Mouse (Mus musculus) intestine, embryonic 16.5 days (tissue): ENCODE data around the gene Dpp6. TPM values are rescaled to one million over a fixed set of nuclear protein-coding genes. Genes with fewer than 3 reads are reported as not detected.
"Not testable (repeated sequence)": the region's sequence is repeated elsewhere in the genome, so short reads cannot be mapped to it uniquely, and the experiment has no call there.

Source experiments
- ATAC-seq: fragments of 200-750 bp; cut with Nextera tagmentation; 2 replicates; pipeline ENCODE4 v1.8.0; 2017; ENCODE audit warnings: moderate TSS enrichment, moderate library complexity
- H3K27ac ChIP-seq: fragments of 300-500 bp; sonication (generic); 2 replicates; pipeline ENCODE4 v1.5.1; 2014; ENCODE audit warnings: mild to moderate bottlenecking, low read length
- H3K27me3 ChIP-seq: fragments of 300-500 bp; sonication (generic); replicated peaks from 2 replicates; pipeline ENCODE4 v1.6.1; 2014; ENCODE audit warnings: low read length, control low read depth, mixed read lengths; ENCODE audit not compliant: control insufficient read depth, insufficient read depth
- H3K36me3 ChIP-seq: fragments of 300-500 bp; sonication (generic); 2 replicates; pipeline ENCODE4 v1.6.1; 2014; ENCODE audit warnings: low read length, control low read depth; ENCODE audit not compliant: control insufficient read depth, insufficient read depth
- H3K4me1 ChIP-seq: fragments of 300-500 bp; sonication (generic); 2 replicates; pipeline ENCODE4 v1.6.1; 2014; ENCODE audit warnings: low read length, control low read depth, mixed read lengths; ENCODE audit not compliant: control insufficient read depth, insufficient read depth
- H3K4me2 ChIP-seq: fragments of 300-500 bp; sonication (generic); 2 replicates; pipeline ENCODE4 v1.6.1; 2014; ENCODE audit warnings: low read depth, low read length, control low read depth
- H3K4me3 ChIP-seq: fragments of 300-500 bp; sonication (generic); 2 replicates; pipeline ENCODE4 v1.5.1; 2014; ENCODE audit warnings: mild to moderate bottlenecking, low read length
- H3K9ac ChIP-seq: fragments of 300-500 bp; sonication (generic); 2 replicates; pipeline ENCODE4 v1.6.1; 2014; ENCODE audit warnings: low read depth, low read length
- H3K9me3 ChIP-seq: fragments of 300-500 bp; sonication (generic); 2 replicates; pipeline ENCODE4 v1.6.1; 2016; ENCODE audit warnings: low read length, control low read depth; ENCODE audit not compliant: control insufficient read depth
- WGBS: fragments of 180-500 bp; shearing (Covaris S2); extraction: QIAGEN DNeasy Blood & Tissue Kit; methylation state at CpG from one replicate; pipeline ENCODE4 v1.1.7; 2014; 5-methylcytosine and 5-hydroxymethylcytosine counted together
- polyA plus RNA-seq: library from polyadenylated mRNA; unstranded; fragments of >200 nt; fragmentation: Nextera tagmentation; extraction: Ambion mirVana; gene quantifications from 2 replicates; pipeline ENCODE4 v1.2.1, GENCODE M21; 2015

Gene Dpp6
- polyA plus RNA-seq, 1 experiment from 2014 or later, result 1.3 TPM

DNA sequence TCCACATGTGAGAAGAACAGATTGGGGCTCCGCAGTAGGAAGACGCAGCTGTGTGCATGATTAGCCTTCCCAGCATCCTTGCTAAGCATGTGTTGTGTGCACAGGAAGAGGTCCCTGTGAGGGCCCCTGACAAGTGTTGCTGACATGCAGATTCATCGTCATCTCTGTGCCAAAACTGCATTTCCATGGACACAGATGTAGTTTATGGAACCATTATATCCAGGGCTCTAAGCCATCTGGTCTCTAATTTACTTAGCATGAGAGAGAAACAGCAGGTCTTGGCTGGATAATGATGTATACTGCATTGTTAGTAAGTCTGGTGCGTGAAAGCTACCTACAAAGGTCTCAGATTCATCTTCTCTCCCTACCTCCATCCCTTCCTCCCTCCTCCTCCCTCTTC is 673.9 kb downstream of the Dpp6 start:
- H3K27me3 ChIP-seq, result no peaks in the 10 kb centered on the region
- no peaks in the 10 kb centered on the region for H3K36me3 ChIP-seq
- H3K27ac ChIP-seq, result no peak overlapping the region
- ATAC-seq, result no peak
- 74% methylated on average over 4 of the region's 4 CpGs for WGBS
- no peaks in the 10 kb centered on the region for H3K9me3 ChIP-seq
- no peak overlapping the region for H3K4me3 ChIP-seq
- no peak overlapping the region for H3K9ac ChIP-seq
- no peak overlapping the region for H3K4me2 ChIP-seq
- H3K4me1 ChIP-seq, result no peaks in the 10 kb centered on the region

DNA sequence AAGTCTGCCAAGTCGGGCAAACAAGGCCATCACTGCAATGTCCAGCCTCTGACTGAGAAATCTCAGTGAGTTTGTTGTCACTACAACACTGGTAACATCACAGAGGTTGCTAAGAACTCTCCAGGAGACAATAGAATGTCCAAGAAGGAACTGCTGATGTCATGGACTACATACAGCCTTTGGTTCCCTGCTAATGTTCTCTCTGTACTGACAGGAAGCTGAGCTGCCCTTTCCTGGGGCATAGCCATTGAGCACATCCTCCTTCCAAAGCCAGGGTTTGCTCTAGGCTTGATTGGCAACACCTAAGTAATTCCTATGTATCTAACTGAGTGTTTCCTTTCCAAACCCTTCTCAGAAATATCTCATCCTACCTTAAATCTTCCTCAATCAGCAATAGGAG is 684.3 kb downstream of the Dpp6 start, which contains the start of gene Speer4b:
Gene Speer4b, minus strand, starts transcription at position 101 of the 400 bp plus-strand sequence.
- WGBS, result 70% methylated on average over 1 of the region's 1 CpGs
- not testable (repeated sequence) for H3K9me3 ChIP-seq, H3K27me3 ChIP-seq, H3K9ac ChIP-seq, H3K4me3 ChIP-seq, H3K27ac ChIP-seq, H3K4me2 ChIP-seq, ATAC-seq, H3K36me3 ChIP-seq, H3K4me1 ChIP-seq

- Histone ChIP-seq H3K9ac (no peak overlapping the region), H3K27me3 (no peaks in the 10 kb centered on the region), H3K27ac (no peak overlapping the region), H3K4me1 (no peaks in the 10 kb centered on the region), H3K9me3 (no peaks in the 10 kb centered on the region), H3K4me2 (no peak overlapping the region), H3K36me3 (no peaks in the 10 kb centered on the region), H3K4me3 (no peak overlapping the region)
- no peak for ATAC-seq
Observed at GRCm38 (mm10) chr5:27518716-27519115, 701.7 kb downstream of the Dpp6 start.

DNA sequence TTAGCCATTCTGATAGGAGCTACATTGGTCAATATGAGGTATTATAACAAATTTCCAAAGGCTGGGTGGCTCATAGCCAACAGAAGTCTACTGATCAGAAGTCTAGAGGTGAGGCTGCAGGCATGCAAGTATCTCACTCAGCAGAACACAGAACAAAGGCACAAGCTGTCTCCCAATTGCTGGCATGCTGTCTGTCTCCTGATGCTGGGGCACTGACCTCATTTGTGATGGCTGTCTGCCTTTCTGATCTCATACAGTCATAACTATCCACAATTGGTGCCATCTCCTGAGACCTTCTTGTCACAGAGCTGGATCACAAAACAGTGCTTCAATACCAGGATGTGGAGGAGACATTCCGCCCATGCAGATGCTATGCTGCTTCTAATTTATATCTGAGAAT is 709.9 kb downstream of the Dpp6 start:
- no peak for ATAC-seq
- H3K9me3 ChIP-seq, result no peaks in the 10 kb centered on the region
- H3K4me1 ChIP-seq, result no peaks in the 10 kb centered on the region
- no peak overlapping the region for H3K9ac ChIP-seq
- no peaks in the 10 kb centered on the region for H3K36me3 ChIP-seq
- 79% methylated on average over 1 of the region's 1 CpGs for WGBS
- H3K27me3 ChIP-seq, result no peaks in the 10 kb centered on the region
- no peak overlapping the region for H3K4me2 ChIP-seq
- H3K4me3 ChIP-seq, result no peak overlapping the region
- no peak overlapping the region for H3K27ac ChIP-seq

DNA sequence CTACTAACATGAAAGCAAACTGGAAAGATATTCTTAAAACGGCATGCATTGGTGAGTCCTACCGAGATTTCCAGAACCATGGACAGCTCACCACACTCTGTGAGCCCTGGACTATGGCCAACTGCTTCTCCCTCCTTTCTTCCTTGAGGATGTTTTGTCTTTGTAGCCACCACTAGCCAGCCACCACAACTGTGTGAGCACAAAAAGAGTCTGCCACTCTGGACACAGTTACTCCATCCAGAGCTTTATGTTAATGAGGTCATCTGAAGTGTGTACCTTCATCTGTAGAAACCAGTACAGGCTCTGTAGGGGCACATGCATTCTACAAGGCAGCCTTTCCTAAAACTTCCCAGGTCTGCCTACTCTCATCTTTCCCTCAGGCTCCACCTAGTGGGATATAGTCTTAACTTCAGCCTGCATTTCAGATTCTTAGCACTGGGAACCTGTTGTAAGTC is 727.8 kb downstream of the Dpp6 start:
- H3K36me3 ChIP-seq, result no peaks in the 10 kb centered on the region
- H3K4me1 ChIP-seq, result no peaks in the 10 kb centered on the region
- no peaks in the 10 kb centered on the region for H3K9me3 ChIP-seq
- H3K27me3 ChIP-seq, result no peaks in the 10 kb centered on the region
- ATAC-seq, result 0 out of 2 replicates have a peak, but pooled peaks have one; percentile 38
- no peak overlapping the region for H3K9ac ChIP-seq
- WGBS, result 9% methylated on average over 2 of the region's 2 CpGs
- H3K4me2 ChIP-seq, result no peak overlapping the region
- H3K4me3 ChIP-seq, result no peak overlapping the region
- no peak overlapping the region for H3K27ac ChIP-seq

DNA sequence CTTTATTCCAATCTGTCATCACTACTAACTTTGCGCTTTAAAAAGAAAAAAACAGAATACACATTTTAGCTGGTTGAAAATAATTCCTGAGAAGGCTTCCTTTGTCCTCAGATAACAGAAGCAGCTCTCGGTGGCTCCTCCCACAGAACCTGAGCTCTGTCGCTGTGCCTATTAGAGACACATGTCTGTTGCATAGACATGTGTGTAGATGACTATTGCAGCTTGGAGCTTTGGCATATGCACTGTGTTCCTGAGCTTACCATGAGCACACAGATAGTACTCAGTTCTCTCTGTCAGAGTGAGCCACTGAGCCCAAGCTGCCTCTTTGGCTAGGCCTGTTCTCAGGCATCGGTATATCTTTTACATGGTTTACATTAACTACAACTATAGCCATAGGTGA is 732.3 kb downstream of the Dpp6 start:
- Histone ChIP-seq H3K27me3 (no peaks in the 10 kb centered on the region), H3K27ac (no peak overlapping the region), H3K9me3 (no peaks in the 10 kb centered on the region), H3K36me3 (no peaks in the 10 kb centered on the region), H3K4me2 (no peak overlapping the region), H3K4me1 (no peaks in the 10 kb centered on the region), H3K4me3 (no peak overlapping the region), H3K9ac (no peak overlapping the region)
- ATAC-seq, result no peak
- 83% methylated on average over 4 of the region's 4 CpGs for WGBS

DNA sequence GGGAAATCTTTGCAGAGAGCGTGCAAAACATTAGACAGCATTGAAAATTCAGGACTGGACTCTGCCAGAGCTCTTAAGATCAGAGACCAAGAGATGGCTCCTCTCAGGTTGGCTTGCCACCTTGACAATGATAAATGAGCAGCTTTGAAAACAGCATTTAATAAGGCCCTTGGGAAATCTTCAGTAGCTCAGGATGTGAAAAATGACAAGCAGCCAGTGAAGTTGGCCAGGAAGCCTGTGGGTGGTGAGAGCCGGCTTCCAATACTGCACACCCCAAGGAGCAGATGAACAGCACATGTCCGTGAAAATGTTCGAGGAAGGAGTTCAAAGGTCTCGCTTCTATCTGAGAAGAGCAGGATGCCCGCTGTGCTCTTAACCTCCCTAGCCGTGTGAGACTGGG is 748.7 kb downstream of the Dpp6 start:
- Histone ChIP-seq H3K4me1 (no peaks in the 10 kb centered on the region), H3K4me3 (no peak overlapping the region), H3K27me3 (no peaks in the 10 kb centered on the region), H3K36me3 (no peaks in the 10 kb centered on the region), H3K27ac (no peak overlapping the region), H3K9ac (no peak overlapping the region), H3K9me3 (no peaks in the 10 kb centered on the region), H3K4me2 (no peak overlapping the region)
- ATAC-seq, result no peak
- 57% methylated on average over 7 of the region's 7 CpGs for WGBS

- Histone ChIP-seq H3K27me3 (no peaks in the 10 kb centered on the region), H3K27ac (no peak overlapping the region), H3K4me2 (no peak overlapping the region), H3K4me3 (no peak overlapping the region), H3K36me3 (no peaks in the 10 kb centered on the region), H3K9ac (no peak overlapping the region), H3K4me1 (no peaks in the 10 kb centered on the region), H3K9me3 (no peaks in the 10 kb centered on the region)
- WGBS, result 59% methylated on average over 8 of the region's 8 CpGs
- ATAC-seq, result no peak
Observed at GRCm38 (mm10) chr5:27587970-27588758, 771.2 kb downstream of the Dpp6 start.

DNA sequence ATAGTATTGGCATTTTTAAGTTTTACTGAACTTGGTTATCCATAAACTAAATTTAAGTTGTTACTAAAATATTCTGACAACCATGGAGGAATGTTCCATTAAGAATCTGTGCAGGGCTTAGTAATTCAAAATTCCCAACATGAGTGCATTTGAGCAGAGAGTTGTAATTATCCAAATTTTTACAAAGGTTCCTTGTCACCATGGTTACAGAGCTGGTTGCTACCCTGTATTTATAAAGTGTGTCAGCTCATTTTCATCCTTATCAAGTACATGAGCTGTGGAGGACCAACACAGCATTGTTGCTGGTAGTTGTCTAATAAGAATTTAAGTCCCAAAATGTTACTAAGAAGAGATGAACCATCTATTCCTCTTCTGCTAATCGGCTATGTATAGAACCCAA is 787.1 kb downstream of the Dpp6 start:
- 86% methylated on average over 1 of the region's 1 CpGs for WGBS
- Histone ChIP-seq H3K9ac (no peak overlapping the region), H3K4me2 (no peak overlapping the region), H3K4me1 (no peaks in the 10 kb centered on the region), H3K4me3 (no peak overlapping the region), H3K27ac (no peak overlapping the region), H3K36me3 (no peaks in the 10 kb centered on the region), H3K9me3 (no peaks in the 10 kb centered on the region), H3K27me3 (no peaks in the 10 kb centered on the region)
- ATAC-seq, result no peak

- no peaks in the 10 kb centered on the region for H3K36me3 ChIP-seq
- 29% methylated on average over 7 of the region's 7 CpGs for WGBS
- H3K4me2 ChIP-seq, result no peak overlapping the region
- H3K9ac ChIP-seq, result no peak overlapping the region
- no peak for ATAC-seq
- H3K4me3 ChIP-seq, result no peak overlapping the region
- H3K4me1 ChIP-seq, result no peaks in the 10 kb centered on the region
- H3K27me3 ChIP-seq, result no peaks in the 10 kb centered on the region
- no peaks in the 10 kb centered on the region for H3K9me3 ChIP-seq
- H3K27ac ChIP-seq, result no peak overlapping the region
Observed at GRCm38 (mm10) chr5:27615769-27616168, 798.8 kb downstream of the Dpp6 start.
